Mouse (Mus musculus) cerebellum, adult 2 months (tissue): ENCODE results near the gene Gli3.
A peak's percentile ranks its signal among the peaks of the same experiment; 100 is the strongest.

ENCODE experiments used
- CTCF ChIP-seq: fragments of 200-500 bp; IDR thresholded peaks from 2 replicates; pipeline ENCODE4 v1.5.1; 2011; ENCODE audit warnings: low read depth, mild to moderate bottlenecking, control low read depth, low read length, moderate library complexity, borderline replicate concordance; ENCODE audit not compliant: insufficient read depth
- POLR2A ChIP-seq: fragments of 200-500 bp; IDR thresholded peaks from 2 replicates; pipeline ENCODE4 v1.6.1; 2011; ENCODE audit warnings: low read length, control low read depth, borderline replicate concordance; ENCODE audit not compliant: insufficient read depth

- 0 out of 2 replicates have a peak, but pooled peaks have one; percentile 2 for TF ChIP-seq POLR2A
- peak; percentile 80 for TF ChIP-seq CTCF
Observed at GRCm38 (mm10) chr13:15758835-15759632, 296.0 kb downstream of the Gli3 start.
